8 mouse cellular contexts compared by ENCODE assay signal in genomic region chr8:71952489-71952888, GRCm38 (mm10). TPM values are rescaled to one million over a fixed set of nuclear protein-coding genes. Genes with fewer than 3 reads are reported as not detected.
DNase-seq lines count a peak whose midpoint lies in the region; ATAC-seq and TF ChIP-seq lines count a peak whose summit lies in the region.

No protein-coding gene starts in this region.

- ATAC-seq in hindbrain, embryonic 12.5 days (ENCODE audit: low FRiP score): no peak
- no peak for ATAC-seq in hindbrain, embryonic 14.5 days (ENCODE audit: low FRiP score)
- no peak for ATAC-seq in liver, embryonic 12.5 days

- no peak overlapping the region for H3K27ac ChIP-seq in hindbrain, embryonic 12.5 days
- no peak overlapping the region for H3K27ac ChIP-seq in hindbrain, embryonic 14.5 days
- H3K27ac ChIP-seq in CH12.LX (ENCODE audit: insufficient read depth, low read depth): no peak overlapping the region
- no peak overlapping the region for H3K27ac ChIP-seq in embryonic facial prominence, embryonic 10.5 days (replicated peaks)
- H3K27ac ChIP-seq in liver, embryonic 12.5 days: no peak overlapping the region
- H3K27ac ChIP-seq in thymus, adult 2 months (ENCODE audit: control insufficient read depth, insufficient read depth, low read length): no peak overlapping the region

- H3K9me3 ChIP-seq in hindbrain, embryonic 12.5 days (replicated peaks): peaks cover 16% of the 10 kb centered on the region
- peaks cover 28% of the 10 kb centered on the region for H3K9me3 ChIP-seq in hindbrain, embryonic 14.5 days (ENCODE audit: control insufficient read depth, low read length)
- H3K9me3 ChIP-seq in CH12.LX (replicated peaks; ENCODE audit: low read length): no peaks in the 10 kb centered on the region
- peaks cover 28% of the 10 kb centered on the region for H3K9me3 ChIP-seq in embryonic facial prominence, embryonic 10.5 days
- no peaks in the 10 kb centered on the region for H3K9me3 ChIP-seq in liver, embryonic 12.5 days (replicated peaks)

- H3K4me1 ChIP-seq in hindbrain, embryonic 12.5 days: peaks cover 15% of the 10 kb centered on the region
- H3K4me1 ChIP-seq in hindbrain, embryonic 14.5 days (replicated peaks; ENCODE audit: control insufficient read depth, insufficient read depth, low read length): peaks cover 12% of the 10 kb centered on the region
- H3K4me1 ChIP-seq in CH12.LX (ENCODE audit: control insufficient read depth in 1 of 2, insufficient read depth in 2 of 2): peaks cover 0 to 43% of the 10 kb centered on the region in 2 experiments; a peak in 3 of 4 replicates
- peaks cover 16% of the 10 kb centered on the region for H3K4me1 ChIP-seq in embryonic facial prominence, embryonic 10.5 days
- peaks cover 17% of the 10 kb centered on the region for H3K4me1 ChIP-seq in liver, embryonic 12.5 days
- H3K4me1 ChIP-seq in thymus, adult 2 months (replicated peaks; ENCODE audit: control insufficient read depth, insufficient read depth, low read length): peaks cover 5% of the 10 kb centered on the region

- dilution Hi-C loops in CH12.LX (cut with MboI; ENCODE audit: extremely low pct_ligation_motif_present, extremely low pct_unique_long_range_greater_than_20kb, low sequenced_read_pairs): no loop called here

- no peak overlapping the region for H3K4me3 ChIP-seq in hindbrain, embryonic 12.5 days
- H3K4me3 ChIP-seq in hindbrain, embryonic 14.5 days (replicated peaks; ENCODE audit: low read length): no peak overlapping the region
- H3K4me3 ChIP-seq in CH12.LX (replicated peaks in 1 of 3; ENCODE audit: low read depth in 2 of 3, low read length in 2 of 3, poor library complexity in 1 of 3): no peak overlapping the region
- peak overlapping the region; percentile 85; the same call in 1 of the 2 replicates for H3K4me3 ChIP-seq in embryonic facial prominence, embryonic 10.5 days
- H3K4me3 ChIP-seq in liver, embryonic 12.5 days: peak overlapping the region; percentile 70; the same call in 1 of the 2 replicates
- H3K4me3 ChIP-seq in thymus, adult 2 months (ENCODE audit: control insufficient read depth, insufficient read depth, low read length): no peak overlapping the region

- no peaks in the 10 kb centered on the region for H3K27me3 ChIP-seq in hindbrain, embryonic 12.5 days
- H3K27me3 ChIP-seq in hindbrain, embryonic 14.5 days (ENCODE audit: control insufficient read depth, insufficient read depth, low read length): no peaks in the 10 kb centered on the region
- H3K27me3 ChIP-seq in CH12.LX (replicated peaks): no peaks in the 10 kb centered on the region
- H3K27me3 ChIP-seq in embryonic facial prominence, embryonic 10.5 days (replicated peaks; ENCODE audit: low read depth, poor library complexity, severe bottlenecking): no peaks in the 10 kb centered on the region
- H3K27me3 ChIP-seq in liver, embryonic 12.5 days (replicated peaks): no peaks in the 10 kb centered on the region
- H3K27me3 ChIP-seq in thymus, adult 2 months (ENCODE audit: control insufficient read depth, insufficient read depth, low read length): no peaks in the 10 kb centered on the region

- DNase-seq in hindbrain, embryonic 14.5 days (ENCODE audit: low spot score): no peak
- no peak for DNase-seq in CH12.LX (ENCODE audit: extremely low read depth)
- no peak for DNase-seq in embryonic facial prominence, embryonic 10.5 days (ENCODE audit: low spot score)
- DNase-seq in adrenal gland, postnatal 4 days (ENCODE audit: low spot score in 2 of 2): no peak
- DNase-seq in right cerebral cortex, adult 18-20 months: no peak
- no peak for DNase-seq in thymus, adult 2 months

- no peak for TF ChIP-seq RAD21 in CH12.LX (IDR thresholded peaks at IDR 0.05; ENCODE audit: low read depth, low read length)

- no peak for TF ChIP-seq POLR2A in CH12.LX (IDR thresholded peaks at IDR 0.05; ENCODE audit: low read depth, low read length)
- TF ChIP-seq POLR2A in thymus, adult 2 months (IDR thresholded peaks at IDR 0.05; ENCODE audit: control insufficient read depth, extremely low read depth, insufficient read depth, low read length, poor library complexity): no peak

- peaks cover 18% of the 10 kb centered on the region; the same call in 1 of the 2 replicates for H3K36me3 ChIP-seq in hindbrain, embryonic 12.5 days
- 0 out of 2 replicates have a peak, but pooled peaks cover 5% of the 10 kb centered on the region for H3K36me3 ChIP-seq in hindbrain, embryonic 14.5 days (replicated peaks; ENCODE audit: control insufficient read depth, insufficient read depth)
- peaks cover 0 to 4% of the 10 kb centered on the region in 2 experiments for H3K36me3 ChIP-seq in CH12.LX (replicated peaks in 1 of 2; ENCODE audit: control insufficient read depth in 1 of 2, insufficient read depth in 1 of 2, low read length in 1 of 2)
- H3K36me3 ChIP-seq in embryonic facial prominence, embryonic 10.5 days (replicated peaks): peaks cover 34% of the 10 kb centered on the region
- H3K36me3 ChIP-seq in liver, embryonic 12.5 days: peaks cover 27% of the 10 kb centered on the region
- no peaks in the 10 kb centered on the region for H3K36me3 ChIP-seq in thymus, adult 2 months (ENCODE audit: control insufficient read depth, insufficient read depth, low read length)

- peaks cover 19% of the 10 kb centered on the region for H3K79me2 ChIP-seq in CH12.LX (replicated peaks; ENCODE audit: control insufficient read depth, extremely low read depth, insufficient read depth, poor library complexity, severe bottlenecking)

- TF ChIP-seq EP300 in CH12.LX (IDR thresholded peaks at IDR 0.05; ENCODE audit: low read length): no peak

- no peak overlapping the region for H3K9ac ChIP-seq in hindbrain, embryonic 12.5 days
- no peak overlapping the region for H3K9ac ChIP-seq in hindbrain, embryonic 14.5 days
- no peak overlapping the region for H3K9ac ChIP-seq in CH12.LX (ENCODE audit: insufficient read depth, low read depth)
- no peak overlapping the region for H3K9ac ChIP-seq in liver, embryonic 12.5 days

- TF ChIP-seq CTCF in CH12.LX (conservative IDR thresholded peaks at IDR 0.05 in 1 of 2, IDR thresholded peaks at IDR 0.05 in 1 of 2; ENCODE audit: low read depth in 2 of 2, low read length in 2 of 2): no peak
- TF ChIP-seq CTCF in thymus, adult 2 months (IDR thresholded peaks at IDR 0.05; ENCODE audit: borderline replicate concordance, control insufficient read depth, extremely low read depth, insufficient read depth, low read length, poor library complexity): no peak

- in situ Hi-C loops in CH12.LX (cut with MboI; ENCODE audit: low pct_ligation_motif_present, low pct_unique_long_range_greater_than_20kb, low sequenced_read_pairs): no loop called here

- peak overlapping the region; percentile 61 for H3K4me2 ChIP-seq in hindbrain, embryonic 12.5 days (replicated peaks)
- no peak overlapping the region; the same call in 1 of the 2 replicates for H3K4me2 ChIP-seq in hindbrain, embryonic 14.5 days (replicated peaks)
- peak overlapping the region; percentile 99; the same call in 1 of the 2 replicates for H3K4me2 ChIP-seq in CH12.LX (ENCODE audit: insufficient read depth, low read depth, poor library complexity, severe bottlenecking)
- H3K4me2 ChIP-seq in liver, embryonic 12.5 days: peak overlapping the region; percentile 79

- WGBS in hindbrain, embryonic 12.5 days: 97% methylated on average over 1 of the region's 1 CpGs
- WGBS in hindbrain, embryonic 14.5 days: 94% methylated on average over 1 of the region's 1 CpGs
- 93% methylated on average over 1 of the region's 1 CpGs for WGBS in embryonic facial prominence, embryonic 10.5 days
- WGBS in liver, embryonic 12.5 days (ENCODE audit: insufficient replicate concordance): 88% methylated on average over 1 of the region's 1 CpGs
- 86% methylated on average over 1 of the region's 1 CpGs for WGBS in thymus, adult 2 months

RNA-seq across cellular contexts. Expression of gene Zfp961, which starts 1.7 kb away (rescaled TPM):
- polyA plus RNA-seq in hindbrain, embryonic 12.5 days (2016; fragmentation: Nextera tagmentation; extraction: Ambion mirVana): 17.5 and 17.8 TPM in 2 replicates
- 18.8 and 25.4 TPM in 2 replicates for polyA plus RNA-seq in hindbrain, embryonic 14.5 days (2014; fragmentation: Nextera tagmentation; extraction: Ambion mirVana)
- total RNA-seq in CH12.LX (2012; rRNA removed): 5.9 and 7.6 TPM in 2 replicates
- total RNA-seq in CH12.LX (2014; rRNA removed): 21.4 and 25.8 TPM in 2 replicates
- polyA plus RNA-seq in CH12.LX (2012; ENCODE audit: insufficient read length, low read depth): 13.5 and 14.9 TPM in 2 replicates
- polyA plus RNA-seq in embryonic facial prominence, embryonic 10.5 days (2016; fragmentation: Nextera tagmentation; extraction: Ambion mirVana): 27.3 and 27.7 TPM in 2 replicates
- polyA plus RNA-seq in liver, embryonic 12.5 days (2016; fragmentation: Nextera tagmentation; extraction: Ambion mirVana): 13.4 and 14.1 TPM in 2 replicates
- 10 to 100 TPM; 32.9 to 33.4 TPM for total RNA-seq in adrenal gland, postnatal 4 days (2021)
- 7.4 and 7.9 TPM in 2 replicates for polyA plus RNA-seq in thymus, adult 2 months (2012; rRNA removed)

RNA-seq across cellular contexts. Expression of gene Zfp617, which starts 44.1 kb away (rescaled TPM):
- polyA plus RNA-seq in hindbrain, embryonic 12.5 days (2016; fragmentation: Nextera tagmentation; extraction: Ambion mirVana): 35.5 and 36.3 TPM in 2 replicates
- polyA plus RNA-seq in hindbrain, embryonic 14.5 days (2014; fragmentation: Nextera tagmentation; extraction: Ambion mirVana): 35.3 and 37.8 TPM in 2 replicates
- total RNA-seq in CH12.LX (2012; rRNA removed) (9.5 and 10.7 TPM in 2 replicates), CH12.LX (2014; rRNA removed) (24.9 and 30.3 TPM in 2 replicates)
- 8.6 and 14.7 TPM in 2 replicates for polyA plus RNA-seq in CH12.LX (2012; ENCODE audit: insufficient read length, low read depth)
- polyA plus RNA-seq in embryonic facial prominence, embryonic 10.5 days (2016; fragmentation: Nextera tagmentation; extraction: Ambion mirVana): 33.0 and 33.1 TPM in 2 replicates
- polyA plus RNA-seq in liver, embryonic 12.5 days (2016; fragmentation: Nextera tagmentation; extraction: Ambion mirVana): 12.4 and 13.1 TPM in 2 replicates
- 10 to 100 TPM; 32.4 to 37.2 TPM for total RNA-seq in adrenal gland, postnatal 4 days (2021)
- polyA plus RNA-seq in thymus, adult 2 months (2012; rRNA removed): 2.5 and 3.3 TPM in 2 replicates

RNA-seq across cellular contexts. Expression of gene Zfp882, which starts 44.1 kb away (rescaled TPM):
- polyA plus RNA-seq in hindbrain, embryonic 12.5 days (2016; fragmentation: Nextera tagmentation; extraction: Ambion mirVana): 13.0 and 13.6 TPM in 2 replicates
- polyA plus RNA-seq in hindbrain, embryonic 14.5 days (2014; fragmentation: Nextera tagmentation; extraction: Ambion mirVana): 15.8 and 17.1 TPM in 2 replicates
- 2.6 and 3.2 TPM in 2 replicates for total RNA-seq in CH12.LX (2012; rRNA removed)
- 5.2 and 6.6 TPM in 2 replicates for total RNA-seq in CH12.LX (2014; rRNA removed)
- 4.0 and 5.8 TPM in 2 replicates for polyA plus RNA-seq in CH12.LX (2012; ENCODE audit: insufficient read length, low read depth)
- 8.4 TPM in 2 replicates for polyA plus RNA-seq in embryonic facial prominence, embryonic 10.5 days (2016; fragmentation: Nextera tagmentation; extraction: Ambion mirVana)
- polyA plus RNA-seq in liver, embryonic 12.5 days (2016; fragmentation: Nextera tagmentation; extraction: Ambion mirVana): 1.1 and 1.4 TPM in 2 replicates
- total RNA-seq in adrenal gland, postnatal 4 days (2021): 1 to 10 TPM; 7.7 to 9.6 TPM
- 1.5 and 1.7 TPM in 2 replicates for polyA plus RNA-seq in thymus, adult 2 months (2012; rRNA removed)

RNA-seq across cellular contexts. Expression of gene Cyp4f18, which starts 56.9 kb away (rescaled TPM):
- polyA plus RNA-seq in hindbrain, embryonic 12.5 days (2016; fragmentation: Nextera tagmentation; extraction: Ambion mirVana): 0.27 and 0.94 TPM in 2 replicates
- 0.20 and 0.53 TPM in 2 replicates for polyA plus RNA-seq in hindbrain, embryonic 14.5 days (2014; fragmentation: Nextera tagmentation; extraction: Ambion mirVana)
- total RNA-seq in CH12.LX (2012; rRNA removed): 12.7 and 13.5 TPM in 2 replicates
- 37.4 and 38.3 TPM in 2 replicates for total RNA-seq in CH12.LX (2014; rRNA removed)
- 31.7 and 34.8 TPM in 2 replicates for polyA plus RNA-seq in CH12.LX (2012; ENCODE audit: insufficient read length, low read depth)
- 0.31 and 0.50 TPM in 2 replicates for polyA plus RNA-seq in embryonic facial prominence, embryonic 10.5 days (2016; fragmentation: Nextera tagmentation; extraction: Ambion mirVana)
- 1.1 TPM in 2 replicates for polyA plus RNA-seq in liver, embryonic 12.5 days (2016; fragmentation: Nextera tagmentation; extraction: Ambion mirVana)
- 1 to 10 TPM; 1.5 to 1.7 TPM for total RNA-seq in adrenal gland, postnatal 4 days (2021)
- 10.9 and 13.9 TPM in 2 replicates for polyA plus RNA-seq in thymus, adult 2 months (2012; rRNA removed)

Comparison
In these comparisons a context has a peak if more than half of its experiments do, and no peak if none do; other contexts are left out.
1. H3K4me3 ChIP-seq: peak in embryonic facial prominence, embryonic 10.5 days (single experiment) and liver, embryonic 12.5 days (single experiment); none in hindbrain, embryonic 12.5 days (single experiment), hindbrain, embryonic 14.5 days (single experiment), CH12.LX (0 of 3) and thymus, adult 2 months (single experiment).